Mouse (Mus musculus) granulocyte monocyte progenitor cell, adult 5-6 weeks (primary cell): ENCODE measurements around the gene Rraga. TPM values are rescaled to one million over a fixed set of nuclear protein-coding genes. Genes with fewer than 3 reads are reported as not detected.
A peak's percentile ranks its signal among the peaks of the same experiment; 100 is the strongest.
"Not testable (repeated sequence)": the region's sequence is repeated elsewhere in the genome, so short reads cannot be mapped to it uniquely, and the experiment has no call there.

Experiments
- ATAC-seq: replicated peaks from 2 replicates; pipeline ENCODE4 v1.8.0; 2016; ENCODE audit warnings: mild to moderate bottlenecking, moderate TSS enrichment, inconsistent platforms; ENCODE audit not compliant: poor library complexity, severe bottlenecking
- total RNA-seq, 2 experiments: library from RNA; stranded (forward) in 1 of 2; stranded (reverse) in 1 of 2; fragments of 200-712, 200-1000 nt in 1 of 2; fragments of >200 nt in 1 of 2; fragmentation: Nextera tagmentation in 1 of 2; gene quantifications; 2 replicates each; pipeline ENCODE4 v1.2.3; 2014 to 2017

Rraga gene
- total RNA-seq, 2 experiments from 2014 or later: 11.2 to 11.8 TPM

DNA sequence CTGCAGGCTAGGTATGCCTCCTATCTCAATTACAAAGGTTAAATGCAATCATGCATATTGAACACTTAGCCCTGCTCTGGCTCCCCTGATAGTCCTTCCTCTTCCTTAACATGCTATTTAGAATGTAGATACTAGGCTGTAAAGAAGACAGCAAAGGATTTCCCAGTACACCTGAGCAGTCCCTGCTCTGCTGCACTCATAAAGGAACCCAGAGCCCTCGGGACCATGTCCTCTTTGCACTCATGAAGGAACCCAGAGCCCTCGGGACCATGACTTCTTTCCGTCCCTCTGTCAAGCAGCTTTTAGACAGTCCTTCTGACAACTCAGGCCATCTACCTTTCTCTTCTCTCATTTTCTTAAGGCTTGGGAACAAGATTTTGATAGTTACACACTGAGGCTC, 5.1 kb downstream of the Rraga start:
- no peak for ATAC-seq

DNA sequence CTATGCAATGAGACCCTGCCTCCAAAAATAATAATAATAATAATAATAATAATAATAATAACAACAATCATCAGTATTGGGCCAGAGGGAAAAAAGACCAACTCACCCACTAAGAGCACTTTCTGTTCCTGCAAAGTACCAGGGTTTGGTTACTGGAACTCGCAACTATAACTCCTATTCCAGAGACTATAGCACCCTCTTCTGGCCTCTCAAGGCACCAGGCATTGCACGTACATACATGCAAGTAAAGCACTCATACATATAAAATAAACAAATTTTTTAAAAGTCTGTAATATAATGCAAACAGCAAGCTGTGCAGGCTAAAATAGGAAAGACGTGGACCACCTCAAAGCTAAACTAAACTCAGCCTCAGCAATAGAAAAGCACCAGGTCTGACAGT, 12.8 kb downstream of the Rraga start:
- peak; percentile 72 for ATAC-seq

DNA sequence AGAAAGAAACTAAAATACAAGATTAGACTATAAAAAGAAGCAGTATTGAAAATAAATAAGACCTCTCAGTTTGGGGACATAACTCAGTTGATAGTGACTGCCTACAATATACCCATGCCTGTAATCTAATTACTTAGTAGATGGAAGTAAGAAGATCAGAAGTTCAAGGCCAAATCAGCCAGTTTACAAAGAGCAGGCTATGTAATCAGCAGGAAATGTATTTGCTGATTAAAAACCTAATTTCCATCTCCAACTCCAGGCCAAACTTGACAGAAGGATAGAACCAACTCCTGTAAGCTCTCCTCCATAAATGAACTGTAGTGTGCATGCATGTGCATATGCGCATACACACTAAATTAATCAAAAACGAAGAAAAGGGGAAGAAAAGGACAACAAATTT, 15.8 kb downstream of the Rraga start:
- no peak for ATAC-seq

DNA sequence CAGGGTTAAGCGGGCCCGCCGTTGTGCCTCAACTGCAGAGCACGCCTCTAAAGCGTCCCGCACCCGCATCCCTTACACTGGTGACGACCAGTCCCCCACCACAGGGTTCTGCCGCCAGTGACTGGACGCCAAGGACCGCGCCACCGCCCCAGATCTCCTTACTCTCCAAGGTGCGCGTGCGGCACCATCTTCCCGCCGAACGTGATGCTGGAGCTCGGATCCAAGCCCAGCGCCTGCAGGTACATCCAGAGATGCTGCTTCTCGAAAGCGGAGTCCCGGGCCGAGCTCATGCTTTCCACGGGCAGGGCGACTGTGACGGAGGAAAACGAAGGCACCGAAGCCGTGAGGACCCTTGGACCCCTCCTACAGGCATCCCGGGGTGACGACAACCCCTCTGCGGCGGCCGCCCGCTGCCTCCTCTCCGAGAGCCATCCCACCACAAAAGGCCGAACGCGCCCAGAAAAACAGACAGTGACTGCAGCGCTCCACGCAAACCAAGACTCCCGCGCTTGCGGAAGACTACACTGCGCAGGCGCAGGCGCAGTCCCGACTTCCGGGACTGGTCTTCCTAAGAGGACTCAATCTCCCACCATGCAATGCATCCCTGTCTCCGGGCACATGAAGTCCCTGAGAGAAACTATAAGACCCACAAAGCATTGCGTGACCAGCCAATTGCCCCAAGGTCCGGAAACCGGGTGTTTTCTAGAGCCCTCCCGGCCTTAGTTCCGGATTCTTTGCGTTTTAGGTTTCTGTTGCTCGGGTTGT, 36.2 kb downstream of the Rraga start, which contains the start of gene Haus6:
Gene Haus6, minus strand, starts transcription at position 532 of the 765 bp plus-strand sequence.
- ATAC-seq: peak; percentile 98

DNA sequence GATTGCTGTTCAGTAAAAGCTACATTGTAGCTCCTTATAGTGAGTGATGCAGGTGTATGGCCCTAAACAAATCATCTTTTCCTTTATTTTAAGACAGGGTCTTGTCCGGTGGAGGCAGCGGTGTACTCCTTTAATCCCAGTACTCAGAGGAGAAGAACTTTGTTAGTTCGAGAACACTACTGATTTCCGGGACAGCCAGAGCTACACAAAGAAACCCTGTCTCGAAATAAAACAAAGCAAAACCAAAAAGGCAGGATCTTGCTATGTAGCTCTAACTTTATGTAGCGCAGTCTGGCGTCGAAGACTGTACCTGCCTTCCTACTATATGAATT, 36.8 kb downstream of the Rraga start:
- 0 out of 2 replicates have a peak, but pooled peaks have one; percentile 2 for ATAC-seq

DNA sequence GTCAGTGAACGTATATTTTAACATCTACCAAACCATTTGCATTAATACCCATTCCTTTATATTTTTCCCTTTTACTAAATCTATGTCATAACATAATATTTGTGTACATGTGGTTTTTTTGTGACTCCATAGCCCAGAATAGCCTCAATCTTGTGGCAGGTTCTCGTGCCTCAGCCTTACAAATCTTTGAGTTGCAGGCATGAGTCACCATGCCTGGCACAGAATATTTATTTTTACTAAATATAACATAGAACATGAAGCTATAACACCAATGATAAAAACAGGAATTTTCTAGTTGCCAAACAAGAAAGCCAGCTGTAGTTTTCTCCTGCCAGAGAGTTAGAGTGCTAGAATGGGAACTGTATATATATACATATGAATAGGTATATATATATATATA, 45.0 kb downstream of the Rraga start:
- ATAC-seq: no peak

DNA sequence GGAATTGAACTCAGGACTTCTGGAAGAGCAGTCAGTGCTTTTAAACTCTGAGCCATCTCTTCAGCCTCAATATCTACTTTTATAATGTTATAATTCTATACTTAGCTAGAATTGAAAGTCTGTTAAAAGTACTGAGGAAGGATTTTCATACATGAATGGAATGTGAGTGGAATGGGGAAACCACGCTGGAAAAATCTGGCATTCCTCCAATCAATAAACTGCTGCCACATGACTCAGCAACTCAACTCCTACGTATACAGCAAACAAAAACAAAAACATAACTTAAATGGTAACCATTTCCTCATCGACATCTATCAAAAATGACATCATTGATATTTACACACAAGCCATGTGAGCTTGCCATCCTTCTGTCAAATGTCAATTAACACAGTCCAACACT, 46.6 kb downstream of the Rraga start:
- ATAC-seq: no peak

DNA sequence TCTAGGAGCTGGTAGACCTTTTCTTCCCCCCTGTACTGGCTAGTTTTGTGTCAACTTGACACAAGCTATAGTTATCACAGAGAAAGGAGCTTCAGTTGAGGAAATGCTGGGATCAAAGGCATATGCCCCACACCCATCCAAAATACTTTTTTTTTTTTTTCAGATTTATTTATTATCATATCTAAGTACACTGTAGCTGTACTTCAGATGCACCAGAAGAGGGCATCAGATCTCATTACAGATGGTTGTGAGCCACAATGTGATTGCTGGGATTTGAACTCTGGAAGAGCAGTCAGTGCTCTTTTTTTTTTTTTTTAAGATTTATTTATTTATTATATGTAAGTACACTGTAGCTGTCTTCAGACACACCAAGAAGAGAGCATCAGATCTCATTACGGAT, 47.1 kb downstream of the Rraga start:
- ATAC-seq: not testable (repeated sequence)

DNA sequence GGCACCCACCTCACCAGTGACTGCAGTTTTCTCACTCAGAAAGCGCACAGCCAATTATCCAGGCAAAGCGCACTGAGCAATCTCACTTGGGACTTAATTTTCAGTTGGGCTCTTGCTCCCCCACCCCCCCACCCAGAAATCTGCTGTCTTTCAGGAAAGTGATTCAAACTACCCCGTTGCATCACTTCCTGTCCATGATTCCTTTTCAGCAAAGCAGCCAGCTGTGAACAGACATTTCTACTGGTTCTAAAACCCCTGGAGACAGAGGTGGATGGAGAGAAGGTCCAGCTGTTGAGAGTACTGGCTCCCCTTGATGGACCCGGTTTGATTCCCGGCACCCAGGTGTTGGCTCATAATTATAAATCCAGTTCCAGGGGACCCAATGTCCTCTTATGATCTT, 50.0 kb downstream of the Rraga start:
- ATAC-seq: peak; percentile 70

DNA sequence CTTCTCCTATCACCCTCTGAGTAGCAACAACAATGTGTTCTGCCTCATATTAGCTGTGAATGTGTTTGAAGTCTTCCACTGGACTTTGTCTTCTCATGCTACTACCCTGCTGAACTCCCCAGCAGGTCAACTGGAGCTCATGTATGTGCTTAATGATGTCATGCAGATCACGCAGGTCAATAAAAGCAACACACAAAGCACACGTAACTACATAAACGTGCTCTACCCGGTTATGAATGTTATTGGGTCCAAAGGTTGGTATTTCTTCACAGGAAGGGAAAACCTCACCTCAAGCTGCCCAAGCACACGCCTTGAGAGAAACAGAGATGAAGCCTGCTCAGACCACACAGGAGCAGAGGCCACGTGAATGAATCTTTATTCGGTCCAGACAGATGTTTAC, 51.0 kb downstream of the Rraga start:
- ATAC-seq: not testable (repeated sequence)

Other genes starting within 250 kb of the Rraga start
- gene Saxo1, start 17.3 kb upstream of the Rraga start, total RNA-seq (2014; fragmentation: Nextera tagmentation): not detected in 2 replicates
- not detected in 2 replicates for gene Saxo1, start 17.3 kb upstream of the Rraga start, total RNA-seq (2017)
- gene Haus6, start 36.4 kb downstream of the Rraga start, total RNA-seq (2014; fragmentation: Nextera tagmentation): 22.5 and 23.3 TPM in 2 replicates
- gene Haus6, start 36.4 kb downstream of the Rraga start, total RNA-seq (2017): 28.9 and 32.2 TPM in 2 replicates
- 51.6 and 63.3 TPM in 2 replicates for gene Plin2, start 94.4 kb downstream of the Rraga start, total RNA-seq (2014; fragmentation: Nextera tagmentation)
- 73.6 and 73.7 TPM in 2 replicates for gene Plin2, start 94.4 kb downstream of the Rraga start, total RNA-seq (2017)
- 14.0 and 34.5 TPM in 2 replicates for gene Dennd4c, start 172.9 kb downstream of the Rraga start, total RNA-seq (2014; fragmentation: Nextera tagmentation)
- 20.4 and 20.7 TPM in 2 replicates for gene Dennd4c, start 172.9 kb downstream of the Rraga start, total RNA-seq (2017)